Mouse (Mus musculus) adrenal gland, adult 8-10 months (tissue): Measurements from ENCODE around the gene Dusp16. TPM values are rescaled to one million over a fixed set of nuclear protein-coding genes. Genes with fewer than 3 reads are reported as not detected.

ENCODE experiments used
- DNase-seq: peaks from one replicate; pipeline ENCODE4 v3.0.0; 2022
- total RNA-seq, 4 experiments: library from RNA; stranded (reverse); gene quantifications; 2 replicates each; pipeline ENCODE4 v1.2.4; 2022

Gene Dusp16
- 10 to 100 TPM; 24.6 to 41.3 (median 32.6) TPM for total RNA-seq

GRCm38 (mm10) chr6:134792141-134793045 lies at the start of gene Dusp16:
Gene Dusp16, minus strand, starts transcription at chr6:134792625.
- peak; percentile 90 for DNase-seq

DNA sequence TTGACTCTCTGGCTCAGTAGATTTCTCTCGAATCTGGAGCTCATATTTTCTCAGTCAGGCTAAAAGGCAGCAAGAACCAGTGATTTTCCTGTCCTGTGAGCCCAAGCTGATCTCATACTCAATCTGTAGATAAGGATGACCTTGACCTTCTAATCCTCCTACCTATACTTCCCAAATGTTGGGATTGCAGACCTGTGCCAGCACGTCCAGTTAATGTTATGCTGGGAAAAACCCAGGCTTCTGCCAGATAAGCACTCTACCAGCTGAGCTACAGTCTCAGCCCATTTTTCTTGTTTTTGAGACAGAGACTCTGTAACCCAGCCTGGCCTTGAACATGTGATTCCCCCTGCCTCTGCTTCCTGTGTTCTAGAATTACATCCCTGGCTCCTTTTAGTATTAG lies 47.9 kb upstream of the Dusp16 start:
- DNase-seq = no peak

DNA sequence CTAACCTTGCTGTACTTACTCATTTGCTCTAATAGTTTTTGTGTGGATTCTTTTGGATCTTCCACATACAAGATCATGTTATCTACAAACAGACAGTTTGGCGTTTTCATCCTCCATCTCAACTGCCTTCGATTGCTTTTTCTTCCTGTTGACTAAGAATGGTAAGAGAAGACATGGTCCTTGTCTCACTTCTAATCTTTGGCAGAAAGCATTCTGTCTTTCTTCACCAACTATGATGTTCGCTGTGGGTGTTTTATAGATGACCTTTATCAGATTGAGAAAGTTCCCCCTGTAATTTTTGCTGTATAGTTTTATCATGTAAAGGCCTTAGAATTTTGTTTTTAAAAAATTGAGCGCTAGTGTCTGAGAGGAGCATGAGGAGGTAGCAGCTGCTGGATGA lies 45.7 kb upstream of the Dusp16 start:
- no peak for DNase-seq

GRCm38 (mm10) chr6:134834585-134835251 lies 42.3 kb upstream of the Dusp16 start:
- no peak for DNase-seq

- no peak for DNase-seq
These were observed 38.4 kb upstream of the Dusp16 start for GRCm38 (mm10) chr6:134830776-134831175.

DNA sequence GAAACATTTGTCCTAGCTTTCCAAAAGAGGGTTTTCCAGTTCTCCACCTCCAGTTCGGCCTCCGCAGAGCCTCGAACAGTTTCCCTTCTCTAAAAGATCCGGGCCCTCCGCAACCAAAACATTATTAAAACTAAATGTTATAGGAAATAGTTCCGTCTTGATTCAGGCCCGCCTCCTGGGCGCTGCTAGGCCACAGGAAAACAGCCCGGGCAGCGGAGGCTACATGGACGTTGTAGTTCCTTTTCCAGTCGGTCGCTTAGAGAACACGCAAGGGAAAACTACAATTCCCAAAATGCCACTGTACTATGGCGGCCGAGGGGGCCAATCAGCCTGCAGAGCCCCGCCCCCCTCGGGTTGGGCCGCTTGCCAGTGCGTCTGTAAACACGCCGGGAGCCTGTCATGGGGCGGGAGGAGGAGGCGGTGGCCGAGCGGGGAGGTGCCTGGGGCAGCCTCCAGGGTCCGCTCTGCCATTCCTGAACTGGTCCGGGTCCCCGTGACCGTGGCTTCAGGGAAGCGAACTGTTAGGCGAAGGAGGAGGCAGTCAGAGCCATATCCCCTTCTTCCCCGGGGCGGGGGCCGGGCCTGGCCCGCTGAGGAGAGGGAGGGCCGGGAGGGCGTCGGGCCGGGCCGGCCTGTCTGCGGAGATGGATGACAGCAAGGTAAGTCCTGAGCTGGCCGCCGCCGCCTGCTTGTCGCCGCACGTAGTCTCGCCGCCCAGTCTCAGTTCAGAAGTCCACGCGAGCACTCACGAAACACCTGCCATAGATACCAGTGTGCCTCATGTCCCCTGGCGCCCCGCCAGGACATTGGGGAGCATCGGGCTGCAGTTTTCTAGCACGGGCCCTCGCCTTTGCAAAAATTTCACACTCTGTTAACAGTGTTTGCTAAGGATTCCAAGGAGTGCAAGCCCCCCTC lies 37.6 kb upstream of the Dusp16 start, which contains the start of gene Crebl2:
Gene Crebl2, plus strand, starts transcription at position 369 of the 915 bp plus-strand sequence.
- DNase-seq = peak; percentile 99

GRCm38 (mm10) chr6:134822844-134823243 lies 30.4 kb upstream of the Dusp16 start:
- DNase-seq = no peak

- DNase-seq = no peak
These were observed 28.0 kb upstream of the Dusp16 start for GRCm38 (mm10) chr6:134820411-134820810.

- DNase-seq = no peak
These were observed 27.3 kb upstream of the Dusp16 start for GRCm38 (mm10) chr6:134819741-134820140.

- no peak for DNase-seq
These were observed 24.9 kb upstream of the Dusp16 start for GRCm38 (mm10) chr6:134817051-134817928.

- no peak for DNase-seq
These were observed 20.6 kb upstream of the Dusp16 start for GRCm38 (mm10) chr6:134813066-134813465.

- peak; percentile 83 for DNase-seq
These were observed 15.4 kb upstream of the Dusp16 start for GRCm38 (mm10) chr6:134807794-134808193.

GRCm38 (mm10) chr6:134807091-134807490 lies 14.7 kb upstream of the Dusp16 start:
- no peak for DNase-seq

GRCm38 (mm10) chr6:134806130-134806529 lies 13.7 kb upstream of the Dusp16 start:
- DNase-seq = no peak

GRCm38 (mm10) chr6:134804736-134805277 lies 12.4 kb upstream of the Dusp16 start:
- DNase-seq = peak; percentile 51

DNA sequence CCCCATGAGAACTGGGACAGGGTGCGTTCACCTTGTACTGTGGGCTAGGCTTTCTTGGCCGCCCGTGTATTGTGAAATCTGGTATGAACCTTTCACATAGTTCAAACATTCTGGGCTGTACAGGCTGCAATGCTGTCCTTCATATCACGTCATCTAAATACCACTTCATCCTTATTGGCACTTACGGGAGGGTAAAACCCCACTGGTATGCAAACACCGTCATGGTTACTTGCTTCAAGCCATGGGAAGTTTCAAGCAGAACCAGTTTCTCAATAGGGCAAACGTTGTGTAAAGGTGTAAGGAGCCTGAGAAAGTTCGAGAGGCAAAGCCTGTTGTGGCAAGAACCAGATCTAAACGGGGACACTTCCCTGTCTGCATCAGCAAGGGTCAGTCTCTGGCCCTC lies 10.2 kb upstream of the Dusp16 start:
- DNase-seq = no peak

- no peak for DNase-seq
These were observed 9.1 kb upstream of the Dusp16 start for GRCm38 (mm10) chr6:134801483-134801882.

GRCm38 (mm10) chr6:134796297-134796696 lies 3.9 kb upstream of the Dusp16 start:
- no peak for DNase-seq

- DNase-seq = peak; percentile 79
These were observed 1.6 kb upstream of the Dusp16 start for GRCm38 (mm10) chr6:134793911-134794520.

- DNase-seq = no peak
These were observed 801 bp upstream of the Dusp16 start for GRCm38 (mm10) chr6:134793046-134793806.
